Mouse (Mus musculus): ENCODE results near the gene Sox30.
"Not testable (repeated sequence)": the region's sequence is repeated elsewhere in the genome, so short reads cannot be mapped to it uniquely, and the experiment has no call there.

Sox30 gene

GRCm38 (mm10) chr11:46020246-46020645, 40.1 kb downstream of the Sox30 start:
- DNase-seq (ENCODE audit: low read depth, low spot score), result no peak

DNA sequence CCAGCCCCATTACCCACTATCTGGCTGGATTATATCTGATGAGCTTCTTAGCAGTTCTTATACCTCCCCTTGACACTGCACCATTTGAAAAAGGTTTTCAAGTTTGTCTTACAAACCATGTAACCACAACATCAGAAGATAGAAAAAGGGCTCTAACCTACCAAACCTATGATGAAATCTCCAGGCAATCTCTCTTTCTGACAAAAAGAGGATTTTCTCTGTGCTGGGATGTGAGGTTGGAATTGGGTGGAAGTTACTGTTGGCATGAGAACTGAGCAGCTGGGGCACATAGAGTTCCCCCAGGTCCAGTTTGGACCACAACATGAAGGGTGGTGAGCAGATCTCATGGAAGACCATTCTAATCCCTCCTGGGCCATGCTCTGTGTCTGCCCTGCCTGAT, 41.7 kb downstream of the Sox30 start:
- no peak for DNase-seq (ENCODE audit: low read depth, low spot score)

DNA sequence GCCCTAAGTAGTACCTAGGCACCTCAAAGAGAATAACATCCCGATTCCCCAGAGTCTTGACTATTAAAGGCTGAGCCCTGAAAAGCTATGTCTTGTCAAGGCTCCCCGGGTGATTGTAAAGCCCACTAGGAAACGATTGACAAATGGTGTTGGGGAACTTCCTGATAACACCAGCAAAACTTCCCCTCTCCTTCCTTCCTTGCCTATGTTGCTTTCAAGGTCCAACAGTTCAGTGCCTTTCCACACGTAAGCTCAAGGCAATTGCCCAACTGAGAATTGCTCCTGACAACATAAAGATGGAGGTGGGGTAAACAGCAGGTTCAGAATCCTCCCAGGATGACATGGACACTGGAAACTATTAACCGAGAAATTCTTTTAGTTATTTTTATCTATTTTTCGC, 42.9 kb downstream of the Sox30 start:
- no peak for DNase-seq (ENCODE audit: low read depth, low spot score)

DNA sequence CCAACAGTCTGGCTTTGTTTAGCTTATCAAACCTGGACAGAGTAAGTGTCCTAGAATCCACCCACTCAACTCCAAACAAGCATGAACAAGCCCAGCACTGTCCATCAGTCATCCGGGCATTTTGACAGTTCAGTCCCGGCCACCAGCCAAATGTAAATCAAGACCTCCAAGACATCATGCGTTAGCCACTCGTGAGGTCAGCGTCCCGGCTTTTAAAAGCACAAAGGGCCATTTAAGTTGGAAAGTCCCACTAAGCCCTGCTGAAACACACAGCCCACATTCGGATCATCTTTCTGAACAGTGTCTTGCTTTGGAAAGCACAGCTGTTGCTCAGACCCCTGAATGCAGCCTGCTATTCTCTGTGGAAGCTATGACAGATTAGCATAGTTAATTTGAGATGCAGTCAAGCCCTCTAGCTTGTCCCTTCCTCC, 45.9 kb downstream of the Sox30 start:
- no peak for DNase-seq (ENCODE audit: low read depth, low spot score)

- no peak for DNase-seq (ENCODE audit: low read depth, low spot score)
Measured at GRCm38 (mm10) chr11:46027952-46028814, 48.1 kb downstream of the Sox30 start.

- no peak for DNase-seq (ENCODE audit: low read depth, low spot score)
Measured at GRCm38 (mm10) chr11:46029485-46029884, 49.4 kb downstream of the Sox30 start.

- DNase-seq (ENCODE audit: low read depth, low spot score), result no peak
Measured at GRCm38 (mm10) chr11:46030026-46030425, 49.9 kb downstream of the Sox30 start.

GRCm38 (mm10) chr11:46031470-46031869, 51.4 kb downstream of the Sox30 start:
- DNase-seq (ENCODE audit: low read depth, low spot score), result no peak

GRCm38 (mm10) chr11:46032956-46033355, 52.8 kb downstream of the Sox30 start:
- no peak for DNase-seq (ENCODE audit: low read depth, low spot score)

DNA sequence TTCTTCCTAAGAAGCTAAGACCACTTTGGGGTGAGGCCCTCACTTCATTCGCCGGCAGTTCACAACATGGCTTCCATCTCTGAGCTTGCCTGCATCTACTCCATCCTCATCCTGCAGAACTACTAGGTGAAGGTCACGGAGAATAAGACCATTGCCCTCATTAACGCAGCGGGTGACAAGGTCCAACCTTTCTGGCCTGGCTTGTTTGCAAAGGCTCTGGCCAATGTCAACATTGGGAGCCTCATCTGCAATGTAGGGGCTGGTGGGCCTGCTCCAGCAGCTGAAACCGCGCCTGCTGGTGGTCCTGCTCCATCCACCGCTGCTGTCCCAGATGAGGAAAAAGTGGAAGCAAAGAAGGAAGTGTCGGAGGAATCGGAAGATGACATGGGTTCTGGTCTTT, 56.3 kb downstream of the Sox30 start:
- no peak for DNase-seq (ENCODE audit: low read depth, low spot score)

DNA sequence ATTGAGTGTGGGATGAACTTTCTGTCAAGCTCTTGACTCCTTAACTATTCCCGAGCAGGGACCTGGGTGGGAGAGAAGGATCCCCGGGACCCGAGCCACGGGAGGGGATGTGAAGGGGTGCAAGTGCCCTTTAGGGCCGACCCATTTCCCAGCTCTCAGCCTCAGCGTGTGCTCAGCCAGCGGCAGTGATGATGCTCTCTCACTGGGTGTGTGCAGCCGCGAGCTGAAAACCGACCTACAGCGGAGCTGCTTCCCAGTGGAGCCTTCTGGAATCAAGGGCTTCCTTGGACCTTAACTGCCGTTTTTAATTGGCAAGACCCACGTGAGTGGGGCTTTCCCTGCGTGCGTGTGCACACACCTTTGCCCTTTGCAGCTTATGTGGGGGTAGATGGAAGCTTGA, 58.8 kb downstream of the Sox30 start:
- DNase-seq (ENCODE audit: low read depth, low spot score), result no peak

DNA sequence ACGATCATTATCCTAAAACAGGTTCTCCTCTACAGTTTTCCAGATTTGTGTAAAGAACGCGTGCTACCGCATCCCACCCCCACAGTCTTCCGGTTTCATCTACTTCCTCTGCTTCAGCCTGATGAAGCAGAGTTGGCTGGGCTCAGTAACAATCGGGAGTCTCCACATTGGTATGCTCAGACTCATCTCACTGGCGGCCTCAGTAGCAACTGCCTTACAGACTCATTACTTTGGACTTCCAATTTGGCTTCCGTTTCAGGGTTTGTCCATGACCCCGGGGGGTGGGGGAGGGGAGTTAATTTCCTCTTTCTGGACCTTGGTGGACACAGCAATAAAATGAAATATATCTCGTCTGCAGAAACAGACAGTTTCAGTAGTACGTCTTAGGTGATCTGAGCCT, 59.2 kb downstream of the Sox30 start:
- DNase-seq (ENCODE audit: low read depth, low spot score), result no peak

DNA sequence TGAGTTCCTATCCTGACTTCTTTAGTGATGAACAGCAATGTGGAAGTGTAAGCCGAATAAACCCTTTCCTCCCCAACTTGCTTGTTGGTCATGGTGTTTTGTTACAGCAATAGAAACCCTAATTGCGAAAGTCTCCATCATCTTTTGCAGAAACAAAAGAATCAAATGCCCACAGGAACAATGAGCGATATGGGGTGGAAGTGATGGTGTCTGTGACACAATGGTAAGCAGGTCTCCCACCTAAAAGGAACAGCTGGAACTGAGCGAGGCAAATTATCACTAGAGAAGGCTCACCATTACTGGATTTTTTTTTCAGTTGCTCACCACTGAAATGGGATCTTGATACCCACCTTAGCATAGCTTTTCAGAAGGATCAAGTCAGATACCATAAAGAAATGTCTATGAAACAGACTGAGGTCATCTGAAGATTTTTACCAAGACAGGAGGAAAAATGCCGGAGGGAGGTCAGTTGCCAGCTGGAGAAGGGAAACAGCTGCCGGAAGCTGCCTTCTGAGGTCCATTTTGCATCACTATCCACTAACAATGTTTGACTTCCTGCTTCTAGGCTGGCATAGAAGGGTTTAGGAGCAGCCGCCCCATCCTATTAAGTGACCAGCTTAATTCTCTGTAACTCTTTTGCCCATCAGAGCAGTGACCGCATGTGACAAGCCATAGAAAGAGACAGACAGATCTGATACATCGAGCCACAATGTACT, 60.9 kb downstream of the Sox30 start:
- DNase-seq (ENCODE audit: low read depth, low spot score), result no peak

GRCm38 (mm10) chr11:46041607-46042267, 61.6 kb downstream of the Sox30 start:
- no peak for DNase-seq (ENCODE audit: low read depth, low spot score)

- DNase-seq (ENCODE audit: low read depth, low spot score), result no peak
Measured at GRCm38 (mm10) chr11:46044781-46045180, 64.7 kb downstream of the Sox30 start.

- no peak for DNase-seq (ENCODE audit: low read depth, low spot score)
Measured at GRCm38 (mm10) chr11:46047264-46047663, 67.2 kb downstream of the Sox30 start.

GRCm38 (mm10) chr11:46052105-46052659, 72.1 kb downstream of the Sox30 start, which contains the start of gene Gm12166:
Gene Gm12166 (minus strand): TSS chr11:46052321.
- DNase-seq (ENCODE audit: low read depth, low spot score), result not testable (repeated sequence)

DNA sequence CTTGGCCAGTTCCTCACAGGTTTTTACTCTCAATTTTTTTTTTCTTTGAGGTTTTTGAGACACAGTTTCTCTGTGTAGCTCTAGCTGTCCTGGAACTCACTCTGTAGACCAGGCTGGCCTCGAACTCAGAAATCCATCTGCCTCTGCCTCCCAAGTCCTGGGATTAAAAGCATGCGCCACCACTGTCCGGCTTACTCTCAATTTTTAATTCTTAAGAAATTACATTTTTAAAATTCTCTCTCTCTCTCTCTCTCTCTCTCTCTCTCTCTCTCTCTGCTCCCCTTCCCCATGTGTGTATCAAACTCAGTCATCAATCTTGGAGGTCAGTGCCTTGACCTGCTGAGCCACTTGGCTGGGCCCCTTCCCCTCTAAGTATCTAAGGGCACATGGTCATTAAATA, 73.3 kb downstream of the Sox30 start:
- not testable (repeated sequence) for DNase-seq (ENCODE audit: low read depth, low spot score)

GRCm38 (mm10) chr11:46054311-46054710, 74.2 kb downstream of the Sox30 start:
- DNase-seq (ENCODE audit: low read depth, low spot score), result no peak

DNA sequence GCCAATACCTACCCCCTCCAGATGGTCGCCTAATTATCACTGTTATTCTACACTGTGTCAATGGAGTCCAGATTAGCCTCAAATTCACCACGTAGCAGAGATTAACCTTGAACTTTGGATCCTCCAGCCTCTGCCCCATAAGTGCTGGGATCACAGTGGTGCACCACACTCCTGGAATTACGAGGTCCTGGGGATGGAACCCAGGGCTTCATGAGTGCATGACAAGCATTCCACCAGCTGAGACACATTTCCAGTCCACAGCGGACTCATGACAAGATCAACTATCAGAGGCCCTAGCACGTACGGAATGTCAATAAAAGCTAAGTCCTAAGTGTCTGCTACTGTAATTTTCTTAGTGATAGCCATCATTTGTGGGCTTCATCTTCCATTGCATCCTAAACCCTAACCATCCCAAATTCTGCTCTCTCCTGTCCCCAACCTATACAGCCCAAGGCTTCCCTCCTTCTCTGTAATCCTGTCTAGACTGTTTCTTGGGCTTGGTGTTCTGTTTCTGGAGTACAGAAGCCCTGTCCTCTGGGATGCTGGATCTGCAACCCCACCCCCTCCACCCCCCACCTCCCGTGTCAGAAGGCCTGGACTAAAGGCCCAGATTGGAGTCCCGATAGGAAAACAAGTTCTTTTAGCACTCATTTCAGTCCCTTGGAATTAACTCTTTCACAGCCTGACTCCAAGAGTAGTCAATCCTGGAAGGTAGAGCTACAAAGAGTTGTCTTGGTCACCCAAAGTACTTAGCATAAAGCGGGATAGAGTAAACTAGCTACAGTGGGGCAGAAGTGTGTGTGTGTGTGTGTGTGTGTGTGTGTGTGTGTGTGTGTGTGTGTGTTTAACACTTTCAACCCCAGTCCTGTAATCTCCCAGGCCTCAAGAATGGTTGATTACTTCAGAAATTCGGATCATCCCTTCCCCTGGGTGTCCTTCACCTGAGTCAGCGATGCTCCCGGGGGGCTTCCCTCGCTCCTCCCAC, 75.1 kb downstream of the Sox30 start:
- no peak for DNase-seq (ENCODE audit: low read depth, low spot score)
